Mouse (Mus musculus): ENCODE data around the gene Usp12. TPM values are rescaled to one million over a fixed set of nuclear protein-coding genes. Genes with fewer than 3 reads are reported as not detected.
A peak's percentile ranks its signal among the peaks of the same experiment; 100 is the strongest.

The Usp12 gene
- total and polyA plus RNA-seq, 3 experiments = 24.5 TPM; not detected in 1

GRCm38 (mm10) chr5:146723452-146723851, 71.4 kb downstream of the Usp12 start:
- TF ChIP-seq ZC3H11A (IDR thresholded peaks at IDR 0.05; ENCODE audit: low read depth, low read length) (peak; percentile 32; the same call in 1 of the 2 replicates), ETS1 (IDR thresholded peaks at IDR 0.05; ENCODE audit: low read depth, low read length) (no peak), CTCF (IDR thresholded peaks at IDR 0.05 in 2 of 3, conservative IDR thresholded peaks at IDR 0.05 in 1 of 3; ENCODE audit: control insufficient read depth in 1 of 3, insufficient read depth in 1 of 3, low read depth in 2 of 3, low read length in 3 of 3, poor library complexity in 1 of 3, severe bottlenecking in 1 of 3) (peak; percentile 30 to 86 (median 62); a peak in 5 of 6 replicates), SMC3 (IDR thresholded peaks at IDR 0.05; ENCODE audit: low read depth, low read length) (peak; percentile 49), NRF1 (IDR thresholded peaks at IDR 0.05; ENCODE audit: insufficient read depth, low read depth, low read length, poor library complexity, severe bottlenecking) (no peak), ZKSCAN1 (IDR thresholded peaks at IDR 0.05; ENCODE audit: low read depth, low read length) (no peak), RAD21 (IDR thresholded peaks at IDR 0.05; ENCODE audit: low read depth, low read length) (peak; percentile 44)
- Histone ChIP-seq H3K79me2 (ENCODE audit: control insufficient read depth, insufficient read depth, low read length, poor library complexity) (no peaks in the 10 kb centered on the region), H3K36me3 (ENCODE audit: control insufficient read depth in 1 of 2, insufficient read depth in 2 of 2, low read length in 2 of 2) (no peaks in the 10 kb centered on the region)

GRCm38 (mm10) chr5:146722226-146722625, 72.6 kb downstream of the Usp12 start:
- H3K4me3 ChIP-seq (ENCODE audit: control insufficient read depth in 1 of 2, insufficient read depth in 1 of 2, low read depth in 2 of 2, low read length in 2 of 2) = no peak overlapping the region
- no peak overlapping the region for H3K9ac ChIP-seq (ENCODE audit: control insufficient read depth, low read depth, low read length, poor library complexity, severe bottlenecking)
- no peaks in the 10 kb centered on the region for H3K79me2 ChIP-seq (ENCODE audit: control insufficient read depth, insufficient read depth, low read length, poor library complexity)
- H3K27ac ChIP-seq (ENCODE audit: control insufficient read depth, low read depth, low read length) = no peak overlapping the region
- DNase-seq (ENCODE audit: low read depth, low spot score) = no peak
- H3K27me3 ChIP-seq (ENCODE audit: control insufficient read depth in 1 of 2, insufficient read depth in 2 of 2, low read length in 2 of 2) = no peaks in the 10 kb centered on the region
- no peaks in the 10 kb centered on the region for H3K4me1 ChIP-seq (ENCODE audit: control insufficient read depth in 1 of 2, insufficient read depth in 2 of 2, low read length in 2 of 2)
- H3K9me3 ChIP-seq (replicated peaks; ENCODE audit: insufficient read depth, low read length) = no peaks in the 10 kb centered on the region
- no peak for TF ChIP-seq SMC3 (IDR thresholded peaks at IDR 0.05; ENCODE audit: low read depth, low read length)
- no peak for TF ChIP-seq POLR2AphosphoS2 (IDR thresholded peaks at IDR 0.05; ENCODE audit: low read length)
- no peak for TF ChIP-seq MXI1 (IDR thresholded peaks at IDR 0.05; ENCODE audit: low read depth, low read length)
- TF ChIP-seq MAZ (IDR thresholded peaks at IDR 0.05; ENCODE audit: low read depth, low read length) = no peak
- TF ChIP-seq MYB (IDR thresholded peaks at IDR 0.05; ENCODE audit: low read depth, low read length) = no peak
- no peak for TF ChIP-seq CHD2 (IDR thresholded peaks at IDR 0.05; ENCODE audit: low read length)
- TF ChIP-seq ETS1 (IDR thresholded peaks at IDR 0.05; ENCODE audit: low read depth, low read length) = no peak
- TF ChIP-seq POLR2AphosphoS5 (IDR thresholded peaks at IDR 0.05; ENCODE audit: borderline replicate concordance, low read depth, low read length) = no peak
- no peak for TF ChIP-seq MAFK (IDR thresholded peaks at IDR 0.05; ENCODE audit: borderline replicate concordance, low read depth, low read length)
- no peak for TF ChIP-seq SIN3A (IDR thresholded peaks at IDR 0.05; ENCODE audit: low read length)
- no peak for TF ChIP-seq BHLHE40 (IDR thresholded peaks at IDR 0.05; ENCODE audit: borderline replicate concordance, low read depth, low read length)
- no peak for TF ChIP-seq TCF12 (IDR thresholded peaks at IDR 0.05; ENCODE audit: low read depth, low read length)
- no peak for TF ChIP-seq ZKSCAN1 (IDR thresholded peaks at IDR 0.05; ENCODE audit: low read depth, low read length)
- no peak for TF ChIP-seq USF2 (IDR thresholded peaks at IDR 0.05; ENCODE audit: borderline replicate concordance in 1 of 2, insufficient read depth in 1 of 2, low read depth in 1 of 2, low read length in 2 of 2)
- no peaks in the 10 kb centered on the region for H3K36me3 ChIP-seq (ENCODE audit: control insufficient read depth in 1 of 2, insufficient read depth in 2 of 2, low read length in 2 of 2)

More at GRCm38 (mm10) chr5:146723452-146723851, 71.4 kb downstream of the Usp12 start:
- H3K27me3 ChIP-seq (ENCODE audit: control insufficient read depth in 1 of 2, insufficient read depth in 2 of 2, low read length in 2 of 2) = no peaks in the 10 kb centered on the region
- H3K9me3 ChIP-seq (replicated peaks; ENCODE audit: insufficient read depth, low read length) = no peaks in the 10 kb centered on the region
- DNase-seq (ENCODE audit: low read depth, low spot score) = peak; percentile 53
- H3K4me3 ChIP-seq (ENCODE audit: control insufficient read depth in 1 of 2, insufficient read depth in 1 of 2, low read depth in 2 of 2, low read length in 2 of 2) = no peak overlapping the region
- no peak overlapping the region for H3K9ac ChIP-seq (ENCODE audit: control insufficient read depth, low read depth, low read length, poor library complexity, severe bottlenecking)
- H3K4me1 ChIP-seq (ENCODE audit: control insufficient read depth in 1 of 2, insufficient read depth in 2 of 2, low read length in 2 of 2) = no peaks in the 10 kb centered on the region
- H3K27ac ChIP-seq (ENCODE audit: control insufficient read depth, low read depth, low read length) = no peak overlapping the region
